Mouse (Mus musculus): ENCODE results near the gene Wfdc5.

- TF ChIP-seq CEBPB (IDR thresholded peaks at IDR 0.05; ENCODE audit: insufficient read depth, poor library complexity, severe bottlenecking) (no peak), POLR2A (IDR thresholded peaks at IDR 0.05; ENCODE audit: insufficient read length, low read depth) (no peak), MAX (IDR thresholded peaks at IDR 0.05; ENCODE audit: low read depth) (no peak), POLR2AphosphoS2 (IDR thresholded peaks at IDR 0.05; ENCODE audit: insufficient read length, low read depth) (no peak), TCF3 (IDR thresholded peaks at IDR 0.05; ENCODE audit: insufficient read length, low read depth) (no peak), TCF12 (IDR thresholded peaks at IDR 0.05; ENCODE audit: insufficient read depth, poor library complexity, severe bottlenecking) (no peak), E2F4 (IDR thresholded peaks at IDR 0.05; ENCODE audit: insufficient read depth) (no peak), MYOG (IDR thresholded peaks at IDR 0.05; ENCODE audit: control insufficient read depth in 1 of 3, insufficient read depth in 1 of 3, insufficient read length in 2 of 3, low read depth in 2 of 3) (no peak)
Measured at GRCm38 (mm10) chr2:164136393-164136792, 46.1 kb downstream of the Wfdc5 start.
